Mouse (Mus musculus) left cerebral cortex, postnatal 36 days (tissue): ENCODE results near the gene Gcgr. TPM values are rescaled to one million over a fixed set of nuclear protein-coding genes. Genes with fewer than 3 reads are reported as not detected.
A peak's percentile ranks its signal among the peaks of the same experiment; 100 is the strongest.
"Not testable (repeated sequence)": the region's sequence is repeated elsewhere in the genome, so short reads cannot be mapped to it uniquely, and the experiment has no call there.

Source experiments
- DNase-seq, 2 experiments: peaks; one replicate each; pipeline ENCODE4 v3.0.0; 2021 to 2022; ENCODE audit warnings: low spot score in 2 of 2, mixed read lengths in 1 of 2
- intact Hi-C: fragments of 180-260 bp; cut with DNase I; formaldehyde crosslinking; loops from one replicate; pipeline ENCODE4 v1.15.1; 2025
- total RNA-seq, 2 experiments: library from RNA; stranded (reverse); gene quantifications; 2 replicates each; pipeline ENCODE4 v1.2.3; 2021

Gcgr gene
- total RNA-seq, 2 experiments from 2014 or later, result not detected

DNA sequence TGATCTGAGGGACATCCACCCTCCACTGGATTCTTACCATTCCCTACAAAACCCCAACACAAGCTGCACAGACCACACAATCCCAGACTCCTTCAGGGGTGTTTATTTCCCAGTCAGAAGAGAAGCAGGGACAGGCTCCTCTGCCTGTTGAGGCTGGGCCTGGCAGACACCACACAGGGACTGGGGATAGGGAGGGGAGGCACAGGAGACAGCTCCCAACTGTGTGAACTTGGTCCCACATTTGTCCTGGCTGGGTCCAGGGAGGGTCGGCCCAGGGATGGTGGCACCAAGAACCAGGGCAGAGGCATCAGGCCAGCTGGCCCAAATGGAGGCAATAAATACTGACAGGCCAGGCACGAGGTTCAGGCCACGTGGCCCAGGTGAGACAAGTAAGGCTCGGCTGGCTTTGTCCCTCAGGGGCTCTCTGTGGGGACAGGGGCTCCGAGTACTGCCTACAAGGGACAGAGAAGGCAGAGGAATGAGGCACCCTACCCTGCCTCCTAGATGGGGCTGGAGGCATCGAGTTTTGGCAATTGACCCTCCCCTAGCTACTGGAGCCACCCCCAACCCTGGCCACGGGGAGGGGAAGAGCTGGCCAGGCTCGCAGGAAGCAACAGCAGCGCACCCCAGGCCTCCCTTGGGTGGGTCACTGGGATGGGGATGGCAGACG lies 47.7 kb downstream of the Gcgr start:
- intact Hi-C loops, result loop anchor here (10.0 kb wide), 1 partner anchor 93 kb away; the partner anchor contains the start of gene Mrpl12
- no peak for DNase-seq

DNA sequence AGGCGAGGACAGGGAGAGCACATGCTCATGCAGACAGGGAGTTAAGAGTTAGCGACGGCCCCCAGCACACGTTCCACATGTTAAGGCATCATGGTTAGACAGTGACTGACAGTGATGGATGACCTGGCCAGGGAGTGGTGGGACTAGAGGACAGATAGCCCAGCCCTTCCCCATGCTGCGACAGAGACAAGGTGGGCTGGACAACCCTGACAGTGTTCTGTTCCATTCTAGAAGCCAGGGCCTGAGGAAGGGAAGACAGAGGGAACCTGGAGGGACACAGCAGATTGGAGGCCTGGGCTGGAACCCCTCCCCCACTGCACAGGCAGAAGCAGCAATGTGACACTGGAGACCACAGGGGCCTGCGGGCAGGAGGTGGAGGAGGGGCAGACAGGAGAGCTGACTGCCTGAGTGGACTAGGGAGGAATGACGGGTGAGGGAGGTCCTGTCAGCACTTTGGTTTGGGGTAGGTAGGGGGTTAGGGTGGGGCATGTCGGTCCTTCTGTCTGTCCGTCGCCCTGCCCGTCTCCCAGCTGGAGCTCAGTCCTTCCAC lies 48.3 kb downstream of the Gcgr start:
- intact Hi-C loops, result loop anchor here (10.0 kb wide), 1 partner anchor 94 kb away; the partner anchor contains the start of gene Mrpl12
- DNase-seq, result no peak

DNA sequence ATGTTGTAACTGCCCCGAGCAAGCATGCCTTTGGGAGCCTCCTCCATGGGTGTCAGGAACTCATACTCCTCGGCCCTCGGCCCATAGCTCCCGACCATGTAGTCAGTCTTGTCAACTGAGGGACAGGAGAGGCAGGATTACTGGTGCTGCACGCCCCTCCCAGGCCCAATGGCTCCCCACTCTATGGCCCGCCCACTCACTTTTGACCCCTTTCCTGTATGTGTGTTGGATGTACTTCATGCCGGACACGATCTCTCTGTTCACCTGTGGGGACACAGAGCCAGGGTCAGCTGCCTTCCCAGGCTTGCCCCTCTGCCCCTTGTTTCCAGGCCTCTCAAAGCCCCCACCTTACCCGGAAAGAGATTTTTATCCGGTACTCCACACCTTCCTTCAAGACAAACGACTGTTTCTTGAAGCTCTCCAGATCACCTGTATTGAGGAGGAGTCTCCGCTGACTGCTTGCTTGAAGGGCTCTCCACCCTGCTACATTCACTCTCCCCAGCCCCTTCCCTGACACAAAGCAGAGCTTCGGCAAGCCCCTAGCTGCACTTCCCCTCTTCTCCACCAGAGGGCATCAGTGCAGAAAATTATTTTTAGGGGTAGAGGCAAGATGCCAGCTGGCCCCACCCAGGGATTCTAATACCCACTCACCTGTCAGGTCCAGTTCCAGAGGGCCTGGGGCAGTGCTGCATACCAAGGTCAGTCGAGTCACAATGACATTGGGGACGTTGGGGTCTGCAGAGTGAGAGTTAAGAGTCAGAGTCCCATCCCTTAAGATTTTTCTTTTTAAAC lies 49.0 kb downstream of the Gcgr start:
- intact Hi-C loops, result loop anchor here (10.0 kb wide), 1 partner anchor 95 kb away; the partner anchor contains the start of gene Mrpl12
- peak; percentile 57 to 66 for DNase-seq

DNA sequence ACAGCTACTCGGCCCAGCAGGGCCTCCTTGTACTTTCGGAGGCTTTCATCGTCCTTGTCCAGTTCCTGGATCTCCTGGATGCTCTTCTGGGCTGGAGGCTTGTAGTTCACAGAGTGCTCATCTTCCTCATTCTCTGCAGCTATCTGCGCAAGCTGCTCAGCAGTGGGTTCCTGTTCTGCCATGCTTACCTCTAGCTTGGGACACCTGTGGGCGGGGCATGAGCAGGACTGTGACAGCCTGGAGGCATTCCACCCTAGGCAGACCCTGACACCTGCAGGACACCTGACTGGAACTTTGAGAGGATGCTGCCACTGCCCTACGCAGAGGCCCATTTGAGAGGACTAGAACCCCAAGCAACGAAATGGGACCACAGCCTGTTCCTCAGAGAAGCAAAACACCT lies 49.7 kb downstream of the Gcgr start:
- intact Hi-C loops, result no loop called here
- DNase-seq, result peak in 1 of 2 experiments; percentile 6

DNA sequence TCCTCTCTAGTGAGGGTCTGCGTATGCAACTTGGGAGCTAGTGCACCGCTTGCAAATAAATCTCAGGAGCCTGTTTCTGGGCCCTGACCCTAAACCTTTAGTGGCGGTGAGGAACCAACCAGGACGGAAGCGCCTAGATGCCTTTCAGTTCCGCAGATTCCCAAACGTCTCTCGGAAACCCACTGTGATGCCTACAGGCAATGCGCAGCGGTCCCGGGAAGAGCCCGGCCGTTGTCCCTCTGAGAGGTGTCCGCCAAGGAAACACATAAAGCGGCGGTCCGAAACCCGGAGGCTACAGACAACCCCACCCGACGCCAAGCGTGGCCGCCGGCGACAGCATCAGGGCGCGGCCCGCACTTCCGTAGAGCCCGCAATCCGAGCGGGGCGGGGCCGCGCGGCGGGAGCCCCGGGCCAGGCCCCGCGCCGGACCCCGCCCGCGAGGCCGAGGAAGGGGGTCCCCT lies 50.4 kb downstream of the Gcgr start:
- peak; percentile 45 to 50 for DNase-seq
- intact Hi-C loops, result loop anchor here (1.0 kb wide), 1 partner anchor 8 kb away; the partner anchor contains the start of gene P4hb

DNA sequence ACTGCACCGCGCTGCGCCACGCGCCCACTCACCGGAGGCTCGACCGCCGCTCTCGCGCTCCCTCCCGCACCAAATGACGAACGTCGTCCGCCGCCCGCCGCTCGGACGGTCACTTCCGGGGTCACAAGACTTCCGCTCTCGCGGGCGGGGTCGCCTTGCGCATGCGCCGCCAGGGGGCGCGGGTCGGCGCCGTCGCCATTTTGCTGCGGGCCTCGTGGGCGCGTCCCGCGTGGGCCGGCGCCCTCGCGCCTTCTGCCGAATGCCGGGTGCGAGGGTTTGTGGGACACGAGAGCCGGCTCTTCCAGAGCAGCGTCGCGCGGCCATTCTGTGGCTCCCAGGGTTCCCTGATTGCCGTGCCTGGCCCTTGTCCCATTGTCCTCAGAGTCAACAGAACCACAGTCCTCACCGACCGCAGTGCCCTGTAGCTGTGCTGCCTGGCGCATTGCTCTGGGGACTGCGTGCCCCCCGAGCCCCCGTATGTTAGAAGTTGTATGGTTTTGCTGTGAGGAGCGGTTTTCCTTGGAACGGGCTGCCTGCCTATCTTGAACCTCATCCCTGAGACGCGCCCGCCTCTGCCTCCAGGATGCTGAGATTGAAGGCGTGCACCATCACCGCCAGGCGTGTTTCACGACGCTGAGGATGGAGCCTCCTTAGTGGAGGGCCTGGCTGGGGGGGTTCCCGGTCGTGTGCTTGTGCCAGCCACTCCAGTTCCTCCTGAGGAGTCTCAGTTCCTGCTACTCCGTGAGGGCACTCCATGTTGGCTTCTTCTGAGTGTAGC lies 51.2 kb downstream of the Gcgr start, which contains the start of gene Arhgdia:
TSS of gene Arhgdia (minus strand) at position 135 of the 778 bp plus-strand sequence.
- intact Hi-C loops, result loop anchor here (1.0 kb wide), 1 partner anchor 8 kb away; the partner anchor contains the start of gene P4hb
- DNase-seq, result peak; percentile 93

DNA sequence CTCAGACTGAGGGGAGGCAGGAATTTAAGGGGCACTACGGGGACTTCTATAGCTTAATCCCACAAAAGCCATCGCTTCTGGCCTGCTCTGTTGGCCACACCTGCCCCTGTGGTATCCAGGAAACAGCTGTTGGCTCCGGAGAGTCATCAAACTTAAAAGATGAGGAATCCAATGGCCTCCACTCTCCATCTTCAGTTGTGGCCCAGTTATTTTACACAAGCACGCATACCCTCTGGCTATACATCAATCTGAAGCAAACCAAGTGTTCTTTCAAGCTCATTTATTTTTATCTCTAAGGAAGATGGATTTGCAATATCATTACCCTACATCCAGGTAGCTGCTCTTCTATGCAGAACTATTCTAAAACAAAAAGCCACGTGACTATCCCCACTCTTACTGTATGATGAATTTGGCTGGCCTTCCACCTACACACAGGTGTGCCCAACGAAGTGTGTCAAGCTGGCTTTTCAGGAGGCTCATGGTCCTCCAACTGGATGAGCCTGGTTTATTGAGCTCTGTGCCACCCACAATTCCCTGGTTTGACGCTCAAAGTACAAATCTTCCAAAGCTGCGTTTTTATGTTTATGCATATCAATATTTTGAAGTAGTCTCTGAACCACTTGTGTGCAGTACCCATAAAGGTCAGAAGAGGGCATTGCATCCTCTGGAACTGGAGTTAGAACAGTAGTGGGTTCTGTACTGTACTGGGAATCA lies 51.9 kb downstream of the Gcgr start:
- DNase-seq, result no peak
- intact Hi-C loops, result no loop called here

DNA sequence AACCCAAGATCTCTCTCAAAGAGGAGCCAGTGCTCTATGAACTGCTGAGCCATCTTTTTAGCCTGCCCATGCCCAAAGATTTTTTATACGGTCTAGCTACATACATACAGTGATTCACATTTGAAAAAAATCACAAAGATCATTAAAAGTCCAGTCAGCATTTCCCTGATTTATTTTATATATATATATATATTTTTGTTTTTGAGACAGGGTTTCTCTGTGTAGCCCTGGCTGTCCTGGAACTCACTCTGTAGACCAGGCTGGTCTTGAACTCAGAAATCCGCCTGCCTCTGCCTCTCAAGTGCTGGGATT lies 52.4 kb downstream of the Gcgr start:
- intact Hi-C loops, DNase-seq: not testable (repeated sequence)

DNA sequence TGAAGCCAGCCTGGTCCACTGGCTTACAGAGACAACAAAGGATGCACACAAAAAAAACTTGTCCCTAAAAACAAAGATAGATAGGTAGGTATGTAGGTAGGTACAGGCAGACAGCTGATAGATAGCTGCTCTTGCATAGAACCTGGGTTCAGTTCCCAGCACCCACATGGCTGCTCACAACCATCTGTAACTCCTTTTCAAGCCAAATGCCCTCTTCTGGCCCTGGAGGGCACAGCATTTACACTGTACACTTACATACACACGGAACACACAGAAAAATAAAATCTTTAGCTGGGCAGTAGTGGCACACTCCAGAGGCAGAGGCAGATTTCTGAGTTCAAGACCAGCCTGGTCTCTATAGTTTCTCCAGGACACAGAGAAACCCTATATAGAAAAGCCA lies 53.4 kb downstream of the Gcgr start:
- DNase-seq, result no peak
- intact Hi-C loops, result no loop called here

DNA sequence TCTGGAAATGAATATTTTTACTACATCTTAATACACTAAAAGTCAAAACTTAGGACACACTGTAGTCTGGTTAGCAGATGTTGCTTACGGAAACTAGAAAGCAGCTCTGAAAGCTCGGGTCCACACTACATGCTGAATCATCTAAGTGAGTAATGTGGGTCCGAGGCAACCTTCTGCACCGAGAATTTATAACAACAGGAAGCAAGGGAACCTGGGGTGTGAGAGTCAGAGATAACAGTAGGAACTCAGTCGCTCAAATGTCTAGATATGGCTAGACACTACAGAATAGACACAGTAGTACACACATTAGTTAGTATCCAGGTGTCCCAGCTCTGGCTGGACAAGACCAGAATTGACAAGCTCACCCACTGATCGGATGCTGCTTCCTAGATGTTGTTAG lies 58.0 kb downstream of the Gcgr start:
- intact Hi-C loops, result no loop called here
- no peak for DNase-seq

Other genes starting within 250 kb of the Gcgr start
- gene Actg1, start 182.2 kb upstream of the Gcgr start, total RNA-seq, result 1,000 to 10,000 TPM; 1,144 to 1,299 TPM
- gene Fscn2, start 169.2 kb upstream of the Gcgr start, total RNA-seq, result under 1 TPM; 0.25 to 0.72 TPM
- 10 to 100 TPM; 12.8 to 16.4 TPM for gene Faap100, start 151.9 kb upstream of the Gcgr start, total RNA-seq
- 10 to 100 TPM; 65.3 to 77.0 TPM for gene Nploc4, start 93.0 kb upstream of the Gcgr start, total RNA-seq
- gene Tspan10, start 88.1 kb upstream of the Gcgr start, total RNA-seq, result 1 to 10 TPM in 1 of 2 experiments, not detected in 1; 1.8 TPM
- gene Pde6g, start 77.2 kb upstream of the Gcgr start, total RNA-seq, result under 1 TPM; 0.37 to 0.66 TPM
- gene Oxld1, start 72.6 kb upstream of the Gcgr start, total RNA-seq, result 10 to 100 TPM; 14.3 to 20.6 TPM
- gene Ccdc137, start 72.6 kb upstream of the Gcgr start, total RNA-seq, result 10 to 100 TPM; 19.9 to 29.4 TPM
- 10 to 100 TPM; 49.3 to 55.0 TPM for gene Arl16, start 63.1 kb upstream of the Gcgr start, total RNA-seq
- 10 to 100 TPM; 75.6 to 78.5 TPM for gene Mrpl12, start 46.1 kb upstream of the Gcgr start, total RNA-seq
- 10 to 100 TPM; 18.2 to 21.9 TPM for gene Slc25a10, start 38.9 kb upstream of the Gcgr start, total RNA-seq
- 10 to 100 TPM; 73.4 to 91.7 TPM for gene Mcrip1, start 19.0 kb downstream of the Gcgr start, total RNA-seq
- not detected for gene Ppp1r27, start 20.4 kb downstream of the Gcgr start, total RNA-seq
- gene P4hb, start 42.6 kb downstream of the Gcgr start, total RNA-seq, result 100 to 1,000 TPM; 122 to 126 TPM
- 100 to 1,000 TPM; 304 to 344 TPM for gene Arhgdia, start 50.9 kb downstream of the Gcgr start, total RNA-seq
- gene Alyref, start 67.7 kb downstream of the Gcgr start, total RNA-seq, result 10 to 100 TPM; 59.7 to 67.5 TPM
- 10 to 100 TPM; 91.4 to 99.7 TPM for gene Anapc11, start 67.7 kb downstream of the Gcgr start, total RNA-seq
- gene Npb, start 77.8 kb downstream of the Gcgr start, total RNA-seq, result 1 to 10 TPM in 1 of 2 experiments, not detected in 1; 1.2 TPM
- 100 to 1,000 TPM; 115 to 135 TPM for gene Pcyt2, start 87.2 kb downstream of the Gcgr start, total RNA-seq
- gene Sirt7, start 94.5 kb downstream of the Gcgr start, total RNA-seq, result 10 to 100 TPM; 37.8 to 43.3 TPM
- gene Mafg, start 102.9 kb downstream of the Gcgr start, total RNA-seq, result 100 to 1,000 TPM in 1 of 2 experiments, 10 to 100 TPM in 1; 76.5 to 103 TPM
- 1 to 10 TPM; 2.9 to 3.9 TPM for gene Pycr1, start 113.1 kb downstream of the Gcgr start, total RNA-seq
- 10 to 100 TPM in 1 of 2 experiments, 1 to 10 TPM in 1; 8.2 to 11.9 TPM for gene Myadml2, start 117.5 kb downstream of the Gcgr start, total RNA-seq
- gene Notum, start 130.5 kb downstream of the Gcgr start, total RNA-seq, result 1 to 10 TPM; 5.6 to 6.6 TPM
- gene Aspscr1, start 142.3 kb downstream of the Gcgr start, total RNA-seq, result 10 to 100 TPM; 53.1 to 56.9 TPM
- 10 to 100 TPM; 18.1 to 19.2 TPM for gene Cenpx, start 183.0 kb downstream of the Gcgr start, total RNA-seq
- 10 to 100 TPM; 41.9 to 66.1 TPM for gene Lrrc45, start 183.2 kb downstream of the Gcgr start, total RNA-seq
- 10 to 100 TPM; 34.7 to 39.9 TPM for gene Rac3, start 190.8 kb downstream of the Gcgr start, total RNA-seq
- gene Dcxr, start 196.6 kb downstream of the Gcgr start, total RNA-seq, result 10 to 100 TPM in 1 of 2 experiments, 1 to 10 TPM in 1; 8.7 to 10.3 TPM
- gene Cbr2, start 201.4 kb downstream of the Gcgr start, total RNA-seq, result 1 to 10 TPM in 1 of 2 experiments, under 1 TPM in 1; 0.32 to 1.6 TPM
- 10 to 100 TPM; 23.4 to 34.8 TPM for gene Hmga1b, start 232.1 kb downstream of the Gcgr start, total RNA-seq